Mouse (Mus musculus): ENCODE results near the gene Boc. TPM values are rescaled to one million over a fixed set of nuclear protein-coding genes. Genes with fewer than 3 reads are reported as not detected.

Gene Boc
- polyA plus RNA-seq, 1 experiment from 2014 or later: 13.5 TPM

DNA sequence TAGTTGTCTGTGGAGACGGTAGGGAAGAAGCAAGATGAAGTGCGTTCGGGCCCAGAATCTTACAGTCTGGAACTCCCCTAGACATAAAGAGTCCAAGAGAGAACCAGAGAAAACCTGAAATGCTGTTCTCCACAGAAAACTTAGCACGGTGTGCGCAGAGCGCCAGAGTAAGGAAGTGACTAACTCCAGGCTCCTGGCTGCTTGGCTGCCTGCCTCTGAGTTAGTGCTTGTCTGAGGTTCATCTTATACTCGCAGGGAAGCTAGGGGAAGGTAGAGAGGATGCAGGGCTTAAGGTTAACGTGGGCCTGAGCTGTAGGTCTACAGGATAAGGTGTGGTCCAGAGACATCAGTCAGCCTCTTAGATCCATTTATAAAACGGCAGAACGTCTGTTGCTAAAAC is 56.9 kb downstream of the Boc start:
- DNase-seq (ENCODE audit: low spot score) (no peak), ATAC-seq (replicated peaks; ENCODE audit: low FRiP score, low read depth) (no peak)
- H3K36me3 ChIP-seq (ENCODE audit: insufficient read depth, low read length): peaks cover 55% of the 10 kb centered on the region
- no peak overlapping the region for H3K27ac ChIP-seq
- H3K4me1 ChIP-seq (replicated peaks; ENCODE audit: insufficient read depth, low read length): no peaks in the 10 kb centered on the region
- no peak overlapping the region for H3K4me2 ChIP-seq (ENCODE audit: low read length)
- no peak overlapping the region for H3K9ac ChIP-seq (ENCODE audit: low read depth, low read length)
- H3K9me3 ChIP-seq (replicated peaks; ENCODE audit: low read length): no peaks in the 10 kb centered on the region
- no peak for TF ChIP-seq CTCF (IDR thresholded peaks at IDR 0.05; ENCODE audit: low read depth)
- 93% methylated on average over 10 of the region's 10 CpGs for WGBS
- H3K4me3 ChIP-seq (replicated peaks; ENCODE audit: low read depth, low read length): no peak overlapping the region
- no peaks in the 10 kb centered on the region for H3K27me3 ChIP-seq (ENCODE audit: insufficient read depth, low read length)

DNA sequence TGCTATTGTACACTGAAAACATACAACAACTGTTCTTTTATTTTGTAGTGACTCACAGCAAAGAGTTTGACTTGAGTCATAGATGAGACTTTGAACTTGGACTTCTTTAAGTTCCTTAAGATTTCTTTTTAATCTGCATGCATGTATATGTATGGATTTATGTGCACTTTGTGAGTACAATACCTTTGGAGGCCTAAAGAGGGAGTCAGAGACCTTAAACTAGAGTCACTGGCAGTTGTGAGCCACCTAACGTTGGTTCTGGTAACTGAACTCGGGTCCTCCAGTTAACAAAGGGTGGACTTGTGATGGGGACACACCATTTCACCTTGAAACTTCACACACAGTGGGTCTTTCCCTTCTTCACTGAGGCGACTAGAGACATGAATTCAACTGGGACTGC is 60.2 kb downstream of the Boc start:
- Histone ChIP-seq H3K27ac (no peak overlapping the region), H3K4me1 (replicated peaks; ENCODE audit: insufficient read depth, low read length) (peaks cover 8% of the 10 kb centered on the region), H3K36me3 (ENCODE audit: insufficient read depth, low read length) (peaks cover 62% of the 10 kb centered on the region), H3K4me3 (replicated peaks; ENCODE audit: low read depth, low read length) (no peak overlapping the region), H3K4me2 (ENCODE audit: low read length) (no peak overlapping the region), H3K27me3 (ENCODE audit: insufficient read depth, low read length) (no peaks in the 10 kb centered on the region), H3K9ac (ENCODE audit: low read depth, low read length) (no peak overlapping the region), H3K9me3 (replicated peaks; ENCODE audit: low read length) (no peaks in the 10 kb centered on the region)
- DNase-seq (ENCODE audit: low spot score): no peak
- WGBS: 97% methylated on average over 3 of the region's 3 CpGs
- no peak for ATAC-seq (replicated peaks; ENCODE audit: low FRiP score, low read depth)
- peak; percentile 13; the same call in 1 of the 2 replicates for TF ChIP-seq CTCF (IDR thresholded peaks at IDR 0.05; ENCODE audit: low read depth)

- no peak for ATAC-seq (replicated peaks; ENCODE audit: low FRiP score, low read depth)
- Histone ChIP-seq H3K4me2 (ENCODE audit: low read length) (no peak overlapping the region), H3K4me3 (replicated peaks; ENCODE audit: low read depth, low read length) (no peak overlapping the region), H3K27ac (0 out of 2 replicates have a peak overlapping the region, but pooled peaks have one; percentile 13), H3K4me1 (replicated peaks; ENCODE audit: insufficient read depth, low read length) (peaks cover 8% of the 10 kb centered on the region), H3K27me3 (ENCODE audit: insufficient read depth, low read length) (no peaks in the 10 kb centered on the region), H3K36me3 (ENCODE audit: insufficient read depth, low read length) (peaks cover 58% of the 10 kb centered on the region), H3K9ac (ENCODE audit: low read depth, low read length) (no peak overlapping the region), H3K9me3 (replicated peaks; ENCODE audit: low read length) (no peaks in the 10 kb centered on the region)
- no peak for TF ChIP-seq CTCF (IDR thresholded peaks at IDR 0.05; ENCODE audit: low read depth)
- DNase-seq (ENCODE audit: low spot score): no peak
- WGBS: 39% methylated on average over 15 of the region's 15 CpGs
Observed at GRCm38 (mm10) chr16:44496971-44497464, 61.7 kb downstream of the Boc start.

- peak; percentile 13; the same call in 1 of the 2 replicates for TF ChIP-seq CTCF (IDR thresholded peaks at IDR 0.05; ENCODE audit: low read depth)
- Histone ChIP-seq H3K36me3 (ENCODE audit: insufficient read depth, low read length) (peaks cover 58% of the 10 kb centered on the region), H3K4me2 (ENCODE audit: low read length) (no peak overlapping the region), H3K27me3 (ENCODE audit: insufficient read depth, low read length) (no peaks in the 10 kb centered on the region), H3K4me1 (replicated peaks; ENCODE audit: insufficient read depth, low read length) (peaks cover 8% of the 10 kb centered on the region), H3K9me3 (replicated peaks; ENCODE audit: low read length) (no peaks in the 10 kb centered on the region), H3K27ac (peak overlapping the region; percentile 70), H3K9ac (ENCODE audit: low read depth, low read length) (no peak overlapping the region), H3K4me3 (replicated peaks; ENCODE audit: low read depth, low read length) (no peak overlapping the region)
- ATAC-seq (replicated peaks; ENCODE audit: low FRiP score, low read depth) (peak; percentile 52), DNase-seq (ENCODE audit: low spot score) (peak; percentile 79)
- 23% methylated on average over 8 of the region's 8 CpGs for WGBS
Observed at GRCm38 (mm10) chr16:44494441-44495108, 64.1 kb downstream of the Boc start.

GRCm38 (mm10) chr16:44493868-44494267 is 64.8 kb downstream of the Boc start:
- Histone ChIP-seq H3K9ac (ENCODE audit: low read depth, low read length) (no peak overlapping the region), H3K27me3 (ENCODE audit: insufficient read depth, low read length) (no peaks in the 10 kb centered on the region), H3K9me3 (replicated peaks; ENCODE audit: low read length) (no peaks in the 10 kb centered on the region), H3K36me3 (ENCODE audit: insufficient read depth, low read length) (peaks cover 57% of the 10 kb centered on the region), H3K27ac (peak overlapping the region; percentile 70), H3K4me2 (ENCODE audit: low read length) (no peak overlapping the region), H3K4me3 (replicated peaks; ENCODE audit: low read depth, low read length) (no peak overlapping the region), H3K4me1 (replicated peaks; ENCODE audit: insufficient read depth, low read length) (peaks cover 8% of the 10 kb centered on the region)
- ATAC-seq (replicated peaks; ENCODE audit: low FRiP score, low read depth) (no peak), DNase-seq (ENCODE audit: low spot score) (peak; percentile 78)
- no peak for TF ChIP-seq CTCF (IDR thresholded peaks at IDR 0.05; ENCODE audit: low read depth)
- 40% methylated on average over 6 of the region's 6 CpGs for WGBS

DNA sequence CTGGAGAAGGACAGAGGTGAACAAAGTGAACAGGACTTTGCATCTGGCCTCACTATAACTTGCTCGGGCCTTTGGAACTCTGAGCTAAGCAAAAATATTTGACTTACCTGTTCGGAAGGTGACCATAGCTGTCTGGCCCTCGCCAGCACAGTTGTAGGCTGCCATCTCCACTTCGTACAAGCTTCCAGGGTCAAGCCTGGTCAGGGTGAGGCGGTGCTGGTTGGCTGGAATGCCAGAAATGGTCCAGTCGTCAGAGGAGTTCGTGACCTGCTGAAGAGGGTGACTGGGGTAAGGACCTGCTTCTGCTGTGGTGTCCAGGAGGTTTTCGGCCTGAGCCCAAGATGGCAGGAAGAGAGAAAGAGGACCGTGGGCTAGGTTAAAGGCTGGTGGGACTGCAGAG is 66.0 kb downstream of the Boc start:
- no peak overlapping the region for H3K4me3 ChIP-seq (replicated peaks; ENCODE audit: low read depth, low read length)
- no peak for DNase-seq (ENCODE audit: low spot score)
- TF ChIP-seq CTCF (IDR thresholded peaks at IDR 0.05; ENCODE audit: low read depth): no peak
- no peaks in the 10 kb centered on the region for H3K27me3 ChIP-seq (ENCODE audit: insufficient read depth, low read length)
- no peak overlapping the region for H3K9ac ChIP-seq (ENCODE audit: low read depth, low read length)
- 81% methylated on average over 9 of the region's 9 CpGs for WGBS
- H3K4me2 ChIP-seq (ENCODE audit: low read length): no peak overlapping the region
- no peak overlapping the region for H3K27ac ChIP-seq
- no peak for ATAC-seq (replicated peaks; ENCODE audit: low FRiP score, low read depth)
- no peaks in the 10 kb centered on the region for H3K9me3 ChIP-seq (replicated peaks; ENCODE audit: low read length)
- H3K36me3 ChIP-seq (ENCODE audit: insufficient read depth, low read length): peaks cover 51% of the 10 kb centered on the region
- peaks cover 8% of the 10 kb centered on the region for H3K4me1 ChIP-seq (replicated peaks; ENCODE audit: insufficient read depth, low read length)

Measured in kidney, postnatal 0 days (tissue).